Mouse (Mus musculus) bone marrow, adult 2 months (tissue): ENCODE data around the gene Arhgdig. TPM values are rescaled to one million over a fixed set of nuclear protein-coding genes. Genes with fewer than 3 reads are reported as not detected.

Source experiments
- H3K27ac ChIP-seq: fragments of 200-500 bp; 2 replicates; pipeline ENCODE4 v1.5.1; 2012; ENCODE audit warnings: low read depth, mild to moderate bottlenecking, control low read depth, inconsistent platforms, low read length; ENCODE audit not compliant: control insufficient read depth, poor library complexity, insufficient read depth
- H3K4me1 ChIP-seq: fragments of 200-500 bp; 2 replicates; pipeline ENCODE4 v1.6.1; 2011; ENCODE audit warnings: low read length; ENCODE audit not compliant: control insufficient read depth, insufficient read depth
- H3K4me3 ChIP-seq: fragments of 200-500 bp; replicated peaks from 2 replicates; pipeline ENCODE3; 2011; ENCODE audit warnings: mild to moderate bottlenecking, low read depth, low read length, control low read depth; ENCODE audit not compliant: control insufficient read depth
- CTCF ChIP-seq: fragments of 200-500 bp; IDR thresholded peaks from 2 replicates; pipeline ENCODE4 v1.5.1; 2011; ENCODE audit warnings: low read length, control low read depth; ENCODE audit not compliant: control insufficient read depth, insufficient read depth
- POLR2A ChIP-seq: fragments of 200-500 bp; IDR thresholded peaks from 2 replicates; pipeline ENCODE4 v1.6.1; 2011; ENCODE audit warnings: low read depth, mild to moderate bottlenecking, control low read depth, low read length, borderline replicate concordance; ENCODE audit not compliant: control insufficient read depth
- WGBS: fragments of 180-500 bp; shearing (Covaris S2); methylation state at CpG from one replicate; pipeline ENCODE4 v1.1.7; 2018; 5-methylcytosine and 5-hydroxymethylcytosine counted together
- polyA plus RNA-seq: library from polyadenylated mRNA; stranded (reverse); fragments of >200 nt; gene quantifications from 2 replicates; pipeline ENCODE4 v1.2.4, GENCODE M21; 2011; ENCODE audit warnings: low replicate concordance; ENCODE audit not compliant: missing spikeins, insufficient read depth, insufficient read length

Arhgdig gene
- polyA plus RNA-seq, 1 experiment, result not detected

GRCm38 (mm10) chr17:26168039-26168438, 39.5 kb downstream of the Arhgdig start:
- TF ChIP-seq CTCF (no peak), POLR2A (no peak)
- Histone ChIP-seq H3K4me1 (peaks cover 5% of the 10 kb centered on the region), H3K27ac (peak overlapping the region; percentile 51; the same call in 1 of the 2 replicates), H3K4me3 (no peak overlapping the region)
- WGBS, result 3% methylated on average over 2 of the region's 2 CpGs

- 84% methylated on average over 1 of the region's 1 CpGs for WGBS
- Histone ChIP-seq H3K4me3 (no peak overlapping the region), H3K4me1 (no peaks in the 10 kb centered on the region; the same call in 1 of the 2 replicates), H3K27ac (no peak overlapping the region)
- TF ChIP-seq POLR2A (no peak), CTCF (no peak)
Observed at GRCm38 (mm10) chr17:26162736-26163135, 44.9 kb downstream of the Arhgdig start.

- WGBS, result 84% methylated on average over 2 of the region's 2 CpGs
- TF ChIP-seq CTCF (no peak), POLR2A (no peak)
- H3K27ac ChIP-seq, result no peak overlapping the region
- no peak overlapping the region for H3K4me3 ChIP-seq
- no peaks in the 10 kb centered on the region for H3K4me1 ChIP-seq
Observed at GRCm38 (mm10) chr17:26151886-26152630, 55.5 kb downstream of the Arhgdig start.

Other genes starting within 250 kb of the Arhgdig start
- gene Capn15, start 222.0 kb downstream of the Arhgdig start, polyA plus RNA-seq, result 11.7 and 18.2 TPM in 2 replicates
- gene Rab11fip3, start 138.2 kb downstream of the Arhgdig start, polyA plus RNA-seq, result 1.2 and 4.7 TPM in 2 replicates
- gene Decr2, start 117.4 kb downstream of the Arhgdig start, polyA plus RNA-seq, result 3.5 and 5.6 TPM in 2 replicates
- gene Nme4, start 112.2 kb downstream of the Arhgdig start, polyA plus RNA-seq, result 9.0 and 20.4 TPM in 2 replicates
- 24.1 and 27.3 TPM in 2 replicates for gene Tmem8, start 94.5 kb downstream of the Arhgdig start, polyA plus RNA-seq
- gene Mrpl28, start 84.3 kb downstream of the Arhgdig start, polyA plus RNA-seq, result 60.2 and 70.6 TPM in 2 replicates
- gene Axin1, start 69.1 kb downstream of the Arhgdig start, polyA plus RNA-seq, result 21.7 and 23.1 TPM in 2 replicates
- gene Pdia2, start 8.7 kb downstream of the Arhgdig start, polyA plus RNA-seq, result 10.9 and 23.9 TPM in 2 replicates
- gene Rgs11, start 4.8 kb downstream of the Arhgdig start, polyA plus RNA-seq, result 1.2 TPM in 1 of 2 replicates, not detected in the other
- 4.7 and 9.0 TPM in 2 replicates for gene Fam234a, start 36.5 kb upstream of the Arhgdig start, polyA plus RNA-seq
- gene Luc7l, start 45.1 kb upstream of the Arhgdig start, polyA plus RNA-seq, result 45.6 and 59.8 TPM in 2 replicates
- 1.3 and 1.9 TPM in 2 replicates for gene Neurl1b, start 207.0 kb upstream of the Arhgdig start, polyA plus RNA-seq